Mouse (Mus musculus): ENCODE measurements around the gene Meis1. TPM values are rescaled to one million over a fixed set of nuclear protein-coding genes. Genes with fewer than 3 reads are reported as not detected.

Meis1 gene
- total and polyA plus RNA-seq, 3 experiments = 0.19 to 3.6 (median 0.81) TPM

DNA sequence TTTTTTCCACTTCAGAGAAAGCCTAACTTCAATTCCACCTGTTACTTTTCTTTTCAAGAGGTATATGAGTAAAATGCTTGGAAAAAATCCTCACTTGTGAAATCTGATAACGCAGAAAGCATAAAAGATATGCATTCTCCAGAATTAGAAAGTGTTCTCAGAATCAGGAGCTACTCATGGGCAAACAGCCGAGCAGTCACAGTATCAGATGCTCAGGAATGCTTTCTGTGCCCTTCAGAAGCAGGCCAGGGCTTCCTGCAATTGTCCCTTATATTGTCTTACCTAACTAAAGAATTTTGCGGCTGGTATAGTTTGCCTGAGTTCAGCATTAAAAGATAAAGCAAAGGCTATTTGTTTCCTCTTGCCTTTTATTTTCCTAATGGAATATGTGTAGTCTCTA is 71.4 kb downstream of the Meis1 start:
- dilution Hi-C loops (cut with MboI; ENCODE audit: extremely low pct_ligation_motif_present, extremely low pct_unique_long_range_greater_than_20kb, low sequenced_read_pairs) = no loop called here
- H3K27me3 ChIP-seq (replicated peaks) = no peaks in the 10 kb centered on the region
- H3K9me3 ChIP-seq (replicated peaks; ENCODE audit: low read length) = no peaks in the 10 kb centered on the region
- TF ChIP-seq IRF4 (IDR thresholded peaks at IDR 0.05; ENCODE audit: low read depth, low read length) (no peak), POLR2AphosphoS2 (IDR thresholded peaks at IDR 0.05; ENCODE audit: low read depth, low read length) (no peak), MAX (IDR thresholded peaks at IDR 0.05; ENCODE audit: low read length) (no peak), ZC3H11A (IDR thresholded peaks at IDR 0.05; ENCODE audit: low read depth, low read length) (no peak)
- DNase-seq (ENCODE audit: extremely low read depth) = no peak
- H3K9ac ChIP-seq (ENCODE audit: insufficient read depth, low read depth) = no peak overlapping the region
- in situ Hi-C loops (cut with MboI; ENCODE audit: low pct_ligation_motif_present, low pct_unique_long_range_greater_than_20kb, low sequenced_read_pairs) = no loop called here
- no peak overlapping the region for H3K4me2 ChIP-seq (ENCODE audit: insufficient read depth, low read depth, poor library complexity, severe bottlenecking)
- no peak overlapping the region for H3K4me3 ChIP-seq (replicated peaks in 1 of 3; ENCODE audit: low read depth in 2 of 3, low read length in 2 of 3, poor library complexity in 1 of 3)
- H3K79me2 ChIP-seq (replicated peaks; ENCODE audit: control insufficient read depth, extremely low read depth, insufficient read depth, poor library complexity, severe bottlenecking) = no peaks in the 10 kb centered on the region
- no peaks in the 10 kb centered on the region for H3K4me1 ChIP-seq (ENCODE audit: control insufficient read depth in 1 of 2, insufficient read depth in 2 of 2)
- no peaks in the 10 kb centered on the region for H3K36me3 ChIP-seq (replicated peaks in 1 of 2; ENCODE audit: control insufficient read depth in 1 of 2, insufficient read depth in 1 of 2, low read length in 1 of 2)
- no peak overlapping the region for H3K27ac ChIP-seq (ENCODE audit: insufficient read depth, low read depth)

GRCm38 (mm10) chr11:18945778-18946177 is 73.0 kb downstream of the Meis1 start:
- Histone ChIP-seq H3K9ac (ENCODE audit: insufficient read depth, low read depth) (no peak overlapping the region), H3K4me2 (ENCODE audit: insufficient read depth, low read depth, poor library complexity, severe bottlenecking) (no peak overlapping the region), H3K4me3 (replicated peaks in 1 of 3; ENCODE audit: low read depth in 2 of 3, low read length in 2 of 3, poor library complexity in 1 of 3) (no peak overlapping the region), H3K27me3 (replicated peaks) (no peaks in the 10 kb centered on the region), H3K27ac (ENCODE audit: insufficient read depth, low read depth) (no peak overlapping the region), H3K79me2 (replicated peaks; ENCODE audit: control insufficient read depth, extremely low read depth, insufficient read depth, poor library complexity, severe bottlenecking) (no peaks in the 10 kb centered on the region), H3K36me3 (replicated peaks in 1 of 2; ENCODE audit: control insufficient read depth in 1 of 2, insufficient read depth in 1 of 2, low read length in 1 of 2) (no peaks in the 10 kb centered on the region), H3K4me1 (ENCODE audit: control insufficient read depth in 1 of 2, insufficient read depth in 2 of 2) (peaks cover 0 to 4% of the 10 kb centered on the region in 2 experiments; a peak in 2 of 4 replicates), H3K9me3 (replicated peaks; ENCODE audit: low read length) (no peaks in the 10 kb centered on the region)
- no peak for DNase-seq (ENCODE audit: extremely low read depth)
- TF ChIP-seq USF2 (conservative IDR thresholded peaks at IDR 0.05; ENCODE audit: low read depth, low read length) = no peak
- TF ChIP-seq BHLHE40 (IDR thresholded peaks at IDR 0.05; ENCODE audit: low read depth, low read length) = no peak
- no peak for TF ChIP-seq USF1 (IDR thresholded peaks at IDR 0.05; ENCODE audit: low read depth, low read length)
- no peak for TF ChIP-seq ETS1 (conservative IDR thresholded peaks at IDR 0.05; ENCODE audit: low read depth, low read length)
- no peak for TF ChIP-seq CTCF (conservative IDR thresholded peaks at IDR 0.05 in 1 of 2, IDR thresholded peaks at IDR 0.05 in 1 of 2; ENCODE audit: low read depth in 2 of 2, low read length in 2 of 2)
- no peak for TF ChIP-seq ZKSCAN1 (IDR thresholded peaks at IDR 0.05; ENCODE audit: borderline replicate concordance, low read depth, low read length)
- no peak for TF ChIP-seq TCF12 (IDR thresholded peaks at IDR 0.05; ENCODE audit: low read depth, low read length)
- TF ChIP-seq UBTF (IDR thresholded peaks at IDR 0.05; ENCODE audit: low read depth, low read length) = no peak
- TF ChIP-seq SMC3 (IDR thresholded peaks at IDR 0.05; ENCODE audit: low read depth, low read length) = no peak
- TF ChIP-seq MAZ (IDR thresholded peaks at IDR 0.05; ENCODE audit: low read depth, low read length) = no peak
- TF ChIP-seq E2F4 (IDR thresholded peaks at IDR 0.05; ENCODE audit: insufficient replicate concordance, low read depth, low read length) = no peak
- no peak for TF ChIP-seq KAT2A (IDR thresholded peaks at IDR 0.05; ENCODE audit: insufficient replicate concordance, low read length)
- no peak for TF ChIP-seq JUN (IDR thresholded peaks at IDR 0.05; ENCODE audit: insufficient read depth, low read depth, low read length)
- dilution Hi-C loops (cut with MboI; ENCODE audit: extremely low pct_ligation_motif_present, extremely low pct_unique_long_range_greater_than_20kb, low sequenced_read_pairs) = no loop called here
- in situ Hi-C loops (cut with MboI; ENCODE audit: low pct_ligation_motif_present, low pct_unique_long_range_greater_than_20kb, low sequenced_read_pairs) = no loop called here
